Mouse (Mus musculus) lung, embryonic 14.5 days (tissue): ENCODE measurements around the gene Pigs. TPM values are rescaled to one million over a fixed set of nuclear protein-coding genes. Genes with fewer than 3 reads are reported as not detected.

Experiments used
- ATAC-seq: fragments of 200-750 bp; cut with Nextera tagmentation; 2 replicates; pipeline ENCODE4 v1.8.0; 2017; ENCODE audit warnings: mild to moderate bottlenecking, moderate TSS enrichment, moderate library complexity; ENCODE audit not compliant: insufficient read depth
- DNase-seq: peaks from one replicate; pipeline ENCODE4 v3.0.0-alpha.2; 2015
- H3K27ac ChIP-seq: fragments of 300-500 bp; sonication (generic); 2 replicates; pipeline ENCODE4 v1.5.1; 2014; ENCODE audit warnings: low read depth, mild to moderate bottlenecking, moderate library complexity
- H3K27me3 ChIP-seq: fragments of 300-500 bp; sonication (generic); 2 replicates; pipeline ENCODE4 v1.6.1; 2014; ENCODE audit warnings: low read length, control low read depth; ENCODE audit not compliant: insufficient read depth
- H3K36me3 ChIP-seq: fragments of 300-500 bp; sonication (generic); 2 replicates; pipeline ENCODE4 v1.6.1; 2014; ENCODE audit warnings: control low read depth; ENCODE audit not compliant: insufficient read depth
- H3K4me1 ChIP-seq: fragments of 300-500 bp; sonication (generic); 2 replicates; pipeline ENCODE4 v1.6.1; 2014; ENCODE audit warnings: antibody characterized with exemption, control low read depth; ENCODE audit not compliant: insufficient read depth
- H3K4me2 ChIP-seq: fragments of 300-500 bp; sonication (generic); 2 replicates; pipeline ENCODE4 v1.6.1; 2014; ENCODE audit warnings: mild to moderate bottlenecking
- H3K4me3 ChIP-seq: fragments of 300-500 bp; sonication (generic); 2 replicates; pipeline ENCODE4 v1.5.1; 2014; ENCODE audit warnings: low read depth, low read length
- H3K9ac ChIP-seq: fragments of 300-500 bp; sonication (generic); 2 replicates; pipeline ENCODE4 v1.6.1; 2014
- H3K9me3 ChIP-seq: fragments of 300-500 bp; sonication (generic); 2 replicates; pipeline ENCODE4 v1.6.1; 2016; ENCODE audit warnings: low read depth, low read length, control low read depth
- CTCF ChIP-seq: IDR thresholded peaks from 2 replicates; pipeline ENCODE4 v1.5.1; 2016; ENCODE audit warnings: antibody characterized with exemption, low read depth
- WGBS: fragments of 180-500 bp; shearing (Covaris S2); extraction: QIAGEN DNeasy Blood & Tissue Kit; methylation state at CpG from one replicate; pipeline ENCODE4 v1.1.7; 2014; 5-methylcytosine and 5-hydroxymethylcytosine counted together
- polyA plus RNA-seq: library from polyadenylated mRNA; unstranded; fragments of >200 nt; fragmentation: Nextera tagmentation; extraction: Ambion mirVana; gene quantifications from 2 replicates; pipeline ENCODE4 v1.2.1, GENCODE M21; 2014

Pigs gene
- polyA plus RNA-seq, result 69.9 and 76.0 TPM in 2 replicates

DNA sequence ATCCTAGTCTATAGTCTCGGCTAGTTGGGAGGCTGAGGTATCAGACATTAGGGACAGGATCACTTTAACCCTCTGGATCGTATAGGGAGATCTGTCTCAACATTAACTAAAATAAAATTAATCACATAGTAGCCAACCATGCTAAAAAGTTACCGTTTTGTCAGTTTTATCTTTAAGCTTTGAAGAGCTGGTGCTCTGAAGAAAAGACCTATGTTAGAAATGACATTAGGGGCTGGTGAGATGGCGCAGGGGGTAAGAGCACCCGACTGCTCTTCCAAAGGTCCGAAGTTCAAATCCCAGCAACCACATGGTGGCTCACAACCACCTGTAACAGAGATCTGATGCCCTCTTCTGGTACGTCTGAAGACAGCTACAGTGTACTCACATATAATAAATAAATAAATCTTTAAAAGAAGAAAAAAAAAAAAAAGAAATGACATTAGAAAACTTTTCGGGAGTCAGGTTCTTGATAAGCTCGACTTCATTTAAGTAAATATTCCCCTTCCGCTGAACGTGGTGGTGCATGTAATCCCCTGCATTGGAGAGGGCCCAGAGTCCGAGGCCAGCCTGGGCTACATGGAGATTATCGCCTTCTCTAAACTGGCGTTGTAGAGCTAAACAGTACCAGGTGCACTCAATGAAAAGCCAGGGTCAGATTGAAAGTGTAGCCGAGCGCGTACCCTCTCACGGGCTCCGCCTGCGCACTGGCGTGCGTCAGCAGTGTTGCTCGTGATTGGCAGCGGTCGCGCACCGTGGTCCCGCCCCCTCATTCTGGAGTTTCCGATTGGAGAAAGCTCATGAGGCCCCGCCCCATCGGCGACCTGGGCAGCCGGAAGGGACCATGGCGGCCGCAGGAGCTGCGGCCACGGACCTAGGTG lies at the start of gene Pigs:
Gene Pigs, plus strand, starts transcription at position 782 of the 878 bp plus-strand sequence.
- no peak within 1 kb of the TSS for H3K27ac ChIP-seq
- no peaks in the 10 kb centered on the region for H3K9me3 ChIP-seq
- H3K27me3 ChIP-seq, result no peaks in the 10 kb centered on the region
- H3K4me1 ChIP-seq, result no peaks in the 10 kb centered on the region
- 0 out of 2 replicates have a peak, but pooled peaks cover 2% of the 10 kb centered on the region for H3K36me3 ChIP-seq
- 0 out of 2 replicates have a peak, but pooled peaks have one; percentile 3 for TF ChIP-seq CTCF
- H3K4me2 ChIP-seq, result peak within 1 kb of the TSS; percentile 82
- ATAC-seq (peak; percentile 95), DNase-seq (peak; percentile 99)
- peak within 1 kb of the TSS; percentile 84 for H3K9ac ChIP-seq
- H3K4me3 ChIP-seq, result peak within 1 kb of the TSS; percentile 87
- 9% methylated on average over 37 of the region's 37 CpGs for WGBS

DNA sequence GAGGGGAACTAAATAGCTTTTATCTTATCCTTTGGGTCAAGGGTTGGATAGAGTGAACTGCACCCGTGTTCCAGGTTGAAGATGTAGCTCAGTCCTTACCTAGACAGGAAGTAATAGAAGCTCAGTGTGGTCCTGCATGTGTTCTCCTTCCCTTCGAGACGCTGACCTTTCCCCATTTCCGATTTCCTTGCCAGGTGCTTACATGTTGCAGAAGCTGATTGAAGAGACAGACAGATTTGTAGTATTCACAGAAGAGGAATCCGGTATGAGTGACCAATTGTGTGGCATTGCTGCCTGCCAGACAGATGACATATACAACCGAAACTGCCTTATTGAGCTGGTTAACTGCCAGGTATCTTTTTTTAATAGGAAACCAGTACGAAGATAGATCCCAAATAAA lies 49.4 kb upstream of the Pigs start:
- no peak overlapping the region for H3K27ac ChIP-seq
- no peaks in the 10 kb centered on the region for H3K9me3 ChIP-seq
- peaks cover 96% of the 10 kb centered on the region for H3K36me3 ChIP-seq
- ATAC-seq (no peak), DNase-seq (no peak)
- H3K4me3 ChIP-seq, result no peak overlapping the region
- TF ChIP-seq CTCF, result no peak
- H3K27me3 ChIP-seq, result no peaks in the 10 kb centered on the region
- H3K4me2 ChIP-seq, result no peak overlapping the region
- WGBS, result 83% methylated on average over 7 of the region's 7 CpGs
- no peaks in the 10 kb centered on the region for H3K4me1 ChIP-seq
- no peak overlapping the region for H3K9ac ChIP-seq

DNA sequence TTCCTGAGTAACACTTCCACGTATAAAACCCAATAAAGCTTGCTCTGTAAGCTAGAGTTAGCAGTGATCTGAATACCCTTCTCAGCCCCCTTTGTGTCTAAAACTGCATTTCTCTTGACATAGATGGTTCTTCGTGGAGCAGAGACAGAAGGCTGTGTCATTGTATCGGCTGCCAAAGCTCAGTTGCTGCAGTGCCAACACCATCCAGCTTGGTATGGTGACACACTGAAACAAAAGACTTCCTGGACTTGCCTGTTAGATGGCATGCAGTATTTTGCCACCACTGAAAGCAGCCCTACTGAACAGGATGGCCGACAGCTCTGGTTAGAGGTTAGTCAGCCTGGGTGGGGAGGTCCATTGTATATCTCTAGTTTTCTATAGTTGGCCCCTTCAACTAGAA lies 48.6 kb upstream of the Pigs start:
- H3K27me3 ChIP-seq, result no peaks in the 10 kb centered on the region
- no peak overlapping the region for H3K9ac ChIP-seq
- H3K4me1 ChIP-seq, result no peaks in the 10 kb centered on the region
- no peak for DNase-seq
- 92% methylated on average over 4 of the region's 4 CpGs for WGBS
- H3K4me3 ChIP-seq, result no peak overlapping the region
- no peak overlapping the region for H3K4me2 ChIP-seq
- no peaks in the 10 kb centered on the region for H3K9me3 ChIP-seq
- no peak overlapping the region for H3K27ac ChIP-seq
- TF ChIP-seq CTCF, result no peak
- peaks cover 96% of the 10 kb centered on the region for H3K36me3 ChIP-seq
- no peak for ATAC-seq

DNA sequence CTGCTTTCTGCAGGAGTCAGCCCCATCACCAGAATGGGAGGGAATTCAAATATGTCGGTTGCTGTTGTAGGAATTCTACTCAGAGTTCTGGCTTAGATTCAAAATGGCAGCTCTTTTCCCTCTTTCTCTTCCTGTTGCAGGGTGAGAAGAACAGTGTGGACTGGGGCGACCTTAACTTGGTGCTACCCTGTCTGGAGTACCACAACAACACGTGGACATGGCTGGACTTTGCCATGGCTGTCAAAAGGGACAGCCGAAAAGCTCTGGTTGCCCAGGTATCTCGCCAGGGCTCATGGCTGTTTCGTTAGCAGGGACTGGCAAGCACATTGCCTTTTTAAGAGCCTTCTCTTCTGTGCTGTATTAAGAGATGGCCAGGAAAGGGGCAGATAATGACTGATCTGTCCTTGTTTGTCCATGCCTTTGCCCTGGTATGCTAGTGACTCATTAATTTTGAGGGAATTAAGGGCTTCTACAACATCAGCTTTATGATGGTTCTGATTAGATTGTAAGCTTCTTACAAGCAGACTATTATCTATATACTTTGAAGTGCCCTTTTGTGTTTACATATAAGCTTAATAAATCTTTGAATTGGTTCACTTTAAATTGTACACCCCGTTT lies 39.0 kb upstream of the Pigs start:
- ATAC-seq, result no peak
- DNase-seq, result no peak
- Histone ChIP-seq H3K9me3 (no peaks in the 10 kb centered on the region), H3K27ac (no peak overlapping the region), H3K4me1 (no peaks in the 10 kb centered on the region), H3K4me2 (no peak overlapping the region), H3K36me3 (peaks cover 85% of the 10 kb centered on the region), H3K27me3 (no peaks in the 10 kb centered on the region), H3K9ac (no peak overlapping the region), H3K4me3 (no peak overlapping the region)
- TF ChIP-seq CTCF, result no peak
- WGBS, result 86% methylated on average over 7 of the region's 7 CpGs

DNA sequence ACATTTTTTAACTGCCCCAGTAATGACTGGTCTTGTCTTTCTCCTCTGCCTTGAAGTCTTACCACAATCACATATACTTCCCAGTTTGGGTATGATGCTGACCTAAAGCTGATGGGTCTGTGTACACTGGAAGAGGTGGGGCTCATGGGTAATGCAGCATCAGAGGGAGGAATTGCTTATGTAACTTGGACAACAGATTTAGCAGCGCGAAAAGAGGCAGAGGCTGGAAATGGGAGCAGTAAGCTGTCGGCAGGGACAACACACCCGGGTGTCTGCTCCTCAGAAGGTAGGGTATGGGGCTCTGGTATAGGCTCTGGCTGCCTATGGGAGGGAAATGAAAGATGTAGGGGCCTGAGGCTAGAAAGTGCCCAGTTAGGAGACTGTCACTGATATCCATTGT lies 37.6 kb upstream of the Pigs start, which contains the start of gene BC030499:
Gene BC030499, plus strand, starts transcription at position 188 of the 400 bp plus-strand sequence.
- no peak for ATAC-seq
- 89% methylated on average over 4 of the region's 4 CpGs for WGBS
- Histone ChIP-seq H3K27ac (no peak within 1 kb of the TSS), H3K4me1 (no peaks in the 10 kb centered on the region), H3K4me2 (no peak within 1 kb of the TSS), H3K36me3 (peaks cover 71% of the 10 kb centered on the region), H3K27me3 (no peaks in the 10 kb centered on the region), H3K9me3 (no peaks in the 10 kb centered on the region), H3K4me3 (no peak within 1 kb of the TSS), H3K9ac (no peak within 1 kb of the TSS)
- DNase-seq, result no peak
- no peak for TF ChIP-seq CTCF

DNA sequence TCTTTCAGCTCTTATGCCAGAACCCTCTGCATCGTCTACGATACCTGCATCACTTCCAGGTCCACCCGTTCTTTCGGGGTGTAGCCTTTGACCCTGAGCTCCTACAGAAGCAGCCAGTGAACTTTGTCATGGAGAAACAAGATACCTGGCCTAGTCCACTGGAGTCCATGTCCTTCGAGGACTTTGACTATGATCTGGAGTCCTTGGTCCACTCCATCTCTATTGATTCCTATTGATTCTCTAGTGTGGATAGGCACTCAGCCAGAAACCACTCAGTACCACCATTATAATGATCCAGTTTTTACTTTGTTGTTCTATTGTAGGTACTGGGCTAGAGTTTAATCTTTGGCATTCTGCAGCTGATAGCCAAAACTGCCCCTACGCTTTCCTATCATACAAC lies 33.6 kb upstream of the Pigs start:
- H3K36me3 ChIP-seq, result peaks cover 33% of the 10 kb centered on the region
- no peaks in the 10 kb centered on the region for H3K27me3 ChIP-seq
- H3K27ac ChIP-seq, result no peak overlapping the region
- no peak overlapping the region for H3K4me2 ChIP-seq
- H3K4me3 ChIP-seq, result no peak overlapping the region
- H3K4me1 ChIP-seq, result no peaks in the 10 kb centered on the region
- no peak for TF ChIP-seq CTCF
- 91% methylated on average over 6 of the region's 6 CpGs for WGBS
- no peaks in the 10 kb centered on the region for H3K9me3 ChIP-seq
- DNase-seq (no peak), ATAC-seq (no peak)
- no peak overlapping the region for H3K9ac ChIP-seq

DNA sequence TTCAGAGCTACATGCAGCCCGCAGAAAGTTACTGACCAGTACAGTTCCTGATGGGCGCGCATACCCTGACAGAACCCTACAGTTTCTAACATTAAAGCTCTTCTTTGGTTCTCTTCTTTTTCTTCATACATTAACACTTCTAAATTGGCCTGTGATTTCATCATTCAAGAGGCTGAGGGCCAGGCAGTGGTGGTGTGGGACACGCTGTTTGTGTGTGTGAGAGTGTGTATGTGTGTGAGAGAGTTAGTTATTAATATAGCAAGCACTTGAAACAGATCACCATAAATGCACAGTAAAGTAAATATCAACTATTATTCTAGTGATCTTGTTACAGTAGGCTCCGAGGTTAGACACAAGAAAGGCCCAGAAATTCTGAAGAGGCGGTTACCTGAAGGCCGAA lies 27.3 kb upstream of the Pigs start:
- peak; percentile 42 for ATAC-seq

More for the DNA sequence above, 27.3 kb upstream of the Pigs start:
- no peaks in the 10 kb centered on the region for H3K27me3 ChIP-seq
- no peaks in the 10 kb centered on the region for H3K9me3 ChIP-seq
- peak overlapping the region; percentile 83 for H3K9ac ChIP-seq
- no peak for DNase-seq
- peak overlapping the region; percentile 60; the same call in 1 of the 2 replicates for H3K27ac ChIP-seq
- TF ChIP-seq CTCF, result no peak
- H3K36me3 ChIP-seq, result peaks cover 29% of the 10 kb centered on the region
- H3K4me1 ChIP-seq, result no peaks in the 10 kb centered on the region
- peak overlapping the region; percentile 76 for H3K4me2 ChIP-seq
- WGBS, result 61% methylated on average over 7 of the region's 7 CpGs
- peak overlapping the region; percentile 87 for H3K4me3 ChIP-seq
